Mouse (Mus musculus): ENCODE measurements around the gene Gm10073. TPM values are rescaled to one million over a fixed set of nuclear protein-coding genes. Genes with fewer than 3 reads are reported as not detected.

Gene Gm10073
- polyA plus RNA-seq, 1 experiment from 2014 or later, result 6.2 TPM

DNA sequence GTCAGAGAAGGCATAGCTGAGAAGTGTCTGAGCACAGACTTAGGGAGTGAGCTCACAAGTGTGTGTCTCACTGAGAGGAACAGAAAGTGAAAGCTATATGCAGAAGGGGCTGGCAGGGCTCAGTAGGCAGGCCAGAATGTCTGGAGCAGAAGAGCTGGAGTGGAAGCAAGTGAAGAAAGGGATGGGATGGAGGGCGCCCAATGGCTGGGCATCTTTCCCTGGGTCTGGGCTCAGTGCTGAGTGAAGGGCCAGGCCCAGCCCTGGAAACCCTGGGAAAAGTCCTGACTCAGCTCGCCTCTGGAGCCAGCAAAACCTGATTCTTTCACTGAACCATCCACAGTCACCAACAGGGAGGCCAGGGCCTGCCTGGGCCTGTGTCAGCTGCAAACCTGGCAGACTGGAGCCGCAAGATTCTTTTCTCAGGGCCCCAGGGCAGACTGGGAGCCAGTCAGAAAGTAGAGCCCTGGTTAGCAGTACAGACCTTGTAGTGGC is 9.5 kb downstream of the Gm10073 start:
- Histone ChIP-seq H3K27ac (peak overlapping the region; percentile 64), H3K9me3 (peaks cover under 1% of the 10 kb centered on the region; the same call in 1 of the 2 replicates), H3K36me3 (no peaks in the 10 kb centered on the region), H3K27me3 (ENCODE audit: insufficient read depth, poor library complexity, severe bottlenecking) (no peaks in the 10 kb centered on the region; the same call in 1 of the 2 replicates), H3K4me1 (replicated peaks) (peaks cover 12% of the 10 kb centered on the region), H3K4me3 (no peak overlapping the region)
- WGBS, result 80% methylated on average over 3 of the region's 3 CpGs
- no peak for DNase-seq (ENCODE audit: low spot score)

DNA sequence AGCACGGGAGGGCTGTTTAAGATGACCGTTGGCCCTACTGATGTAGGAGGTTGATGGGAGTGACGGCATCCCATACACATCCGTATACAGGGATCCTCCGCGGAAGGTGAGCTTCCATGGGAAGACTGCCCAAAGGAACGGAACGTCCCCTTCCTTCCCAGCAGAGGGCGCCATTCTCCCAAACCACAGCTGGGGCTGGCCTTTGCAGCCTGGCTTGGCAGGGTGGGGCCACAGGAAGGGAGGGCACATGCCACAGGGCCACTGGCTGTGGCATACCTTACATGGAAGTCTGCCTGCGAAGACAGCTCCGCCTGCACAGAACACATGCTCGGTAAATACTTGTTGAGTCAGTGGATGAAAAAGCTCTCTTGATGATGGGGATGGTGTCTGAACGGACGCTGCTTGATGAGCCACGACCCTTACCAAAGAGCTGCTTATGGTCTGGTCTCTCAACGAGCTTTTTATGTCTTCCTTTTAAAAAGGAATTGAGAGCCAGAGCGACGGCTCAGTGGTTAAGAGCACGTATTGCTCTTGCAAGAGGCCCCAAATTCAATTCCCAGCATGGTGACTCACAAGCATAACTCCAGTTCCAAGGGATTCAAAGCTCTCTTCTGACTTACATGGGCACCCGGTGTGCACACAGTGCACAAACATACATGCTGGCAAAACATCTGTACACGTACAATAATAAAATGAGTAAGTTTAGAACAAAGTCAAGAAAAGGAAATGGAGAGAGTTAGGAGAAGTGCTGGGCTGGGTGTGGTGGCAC is 12.0 kb downstream of the Gm10073 start:
- Histone ChIP-seq H3K36me3 (peaks cover 4% of the 10 kb centered on the region; the same call in 1 of the 2 replicates), H3K27me3 (ENCODE audit: insufficient read depth, poor library complexity, severe bottlenecking) (no peaks in the 10 kb centered on the region; the same call in 1 of the 2 replicates), H3K9me3 (peaks cover 11% of the 10 kb centered on the region; the same call in 1 of the 2 replicates), H3K4me1 (replicated peaks) (peaks cover 10% of the 10 kb centered on the region), H3K4me3 (no peak overlapping the region), H3K27ac (no peak overlapping the region)
- 32% methylated on average over 21 of the region's 21 CpGs for WGBS
- peak; percentile 65 for DNase-seq (ENCODE audit: low spot score)

DNA sequence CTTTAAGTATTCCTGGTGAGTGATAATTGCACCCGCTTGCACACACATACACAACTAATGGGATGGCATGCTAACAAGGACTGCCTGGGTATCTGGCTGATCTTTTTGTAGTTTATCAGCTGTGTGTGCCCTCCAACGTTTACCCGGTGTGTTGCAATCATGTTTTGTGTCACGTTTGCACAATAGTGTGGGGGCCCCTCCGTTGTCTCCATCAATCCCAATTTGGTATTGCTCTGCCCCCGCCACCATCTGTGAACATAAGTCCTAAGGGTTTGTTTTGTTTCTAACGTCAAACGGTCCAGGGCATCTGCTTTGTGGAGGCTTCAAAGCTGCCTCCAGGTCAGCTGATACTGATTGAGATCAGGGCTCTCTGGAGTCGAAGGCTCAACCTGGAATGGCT is 13.4 kb downstream of the Gm10073 start:
- H3K4me3 ChIP-seq, result no peak overlapping the region
- no peak overlapping the region for H3K27ac ChIP-seq
- H3K9me3 ChIP-seq, result peaks cover 11% of the 10 kb centered on the region; the same call in 1 of the 2 replicates
- peaks cover 4% of the 10 kb centered on the region; the same call in 1 of the 2 replicates for H3K36me3 ChIP-seq
- peaks cover 10% of the 10 kb centered on the region for H3K4me1 ChIP-seq (replicated peaks)
- H3K27me3 ChIP-seq (ENCODE audit: insufficient read depth, poor library complexity, severe bottlenecking), result no peaks in the 10 kb centered on the region; the same call in 1 of the 2 replicates
- no peak for DNase-seq (ENCODE audit: low spot score)
- WGBS, result 66% methylated on average over 9 of the region's 9 CpGs

DNA sequence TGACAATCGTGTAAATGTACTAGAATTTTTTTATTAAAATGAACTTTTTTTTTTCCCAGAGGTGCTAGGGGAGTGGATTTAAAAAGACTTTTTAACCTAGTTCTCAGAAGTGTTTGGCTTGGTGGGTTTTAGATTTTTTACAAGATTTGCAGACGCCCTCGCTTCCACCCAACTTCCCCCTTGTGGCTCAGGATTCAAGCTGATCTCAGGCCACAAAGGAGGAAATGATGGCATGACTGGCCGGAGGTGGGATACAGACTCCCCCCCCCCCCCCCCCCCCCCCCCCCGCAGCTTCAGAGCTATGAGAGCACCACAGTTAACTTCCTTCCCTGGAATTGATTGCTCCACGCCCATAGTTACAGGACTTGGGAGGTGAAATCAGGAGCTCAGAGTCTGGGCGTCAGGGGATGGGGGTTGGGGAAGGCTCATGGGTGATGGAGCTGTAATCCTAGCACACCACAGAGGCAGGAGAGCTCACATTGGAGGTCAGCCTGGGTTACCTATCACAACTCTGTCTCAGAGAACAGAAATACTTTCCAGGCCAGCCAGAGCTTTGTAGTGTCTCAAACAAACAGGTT is 17.1 kb downstream of the Gm10073 start:
- H3K36me3 ChIP-seq, result peaks cover 22% of the 10 kb centered on the region; the same call in 1 of the 2 replicates
- H3K27ac ChIP-seq, result no peak overlapping the region
- H3K9me3 ChIP-seq, result peaks cover 12% of the 10 kb centered on the region; the same call in 1 of the 2 replicates
- no peak overlapping the region for H3K4me3 ChIP-seq
- H3K4me1 ChIP-seq (replicated peaks), result peaks cover 7% of the 10 kb centered on the region
- WGBS, result 74% methylated on average over 6 of the region's 7 CpGs
- DNase-seq (ENCODE audit: low spot score), result no peak
- H3K27me3 ChIP-seq (ENCODE audit: insufficient read depth, poor library complexity, severe bottlenecking), result no peaks in the 10 kb centered on the region

DNA sequence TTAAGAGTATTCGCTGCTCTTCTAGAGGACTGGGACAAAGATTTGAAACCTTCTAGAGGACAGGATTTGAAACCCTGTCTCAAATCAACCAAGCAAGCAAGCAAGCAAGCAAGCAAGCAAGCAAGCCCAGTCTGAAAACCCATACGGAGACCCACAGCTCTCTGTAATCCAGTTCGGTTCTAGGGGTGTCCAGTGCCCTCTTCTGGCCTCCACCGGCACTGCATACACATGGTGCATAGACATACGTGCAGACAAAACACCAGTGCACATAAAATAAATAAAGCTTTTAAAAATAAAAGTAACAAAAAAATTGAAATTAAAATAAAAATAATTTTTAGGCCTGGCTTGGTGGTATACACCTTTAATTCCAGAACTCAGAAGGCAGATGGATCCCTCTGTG is 19.2 kb downstream of the Gm10073 start:
- Histone ChIP-seq H3K27me3 (ENCODE audit: insufficient read depth, poor library complexity, severe bottlenecking) (no peaks in the 10 kb centered on the region), H3K9me3 (peaks cover 12% of the 10 kb centered on the region; the same call in 1 of the 2 replicates), H3K27ac (no peak overlapping the region), H3K4me3 (no peak overlapping the region), H3K36me3 (peaks cover 22% of the 10 kb centered on the region; the same call in 1 of the 2 replicates), H3K4me1 (replicated peaks) (no peaks in the 10 kb centered on the region)
- no peak for DNase-seq (ENCODE audit: low spot score)
- WGBS, result 95% methylated on average over 5 of the region's 5 CpGs

DNA sequence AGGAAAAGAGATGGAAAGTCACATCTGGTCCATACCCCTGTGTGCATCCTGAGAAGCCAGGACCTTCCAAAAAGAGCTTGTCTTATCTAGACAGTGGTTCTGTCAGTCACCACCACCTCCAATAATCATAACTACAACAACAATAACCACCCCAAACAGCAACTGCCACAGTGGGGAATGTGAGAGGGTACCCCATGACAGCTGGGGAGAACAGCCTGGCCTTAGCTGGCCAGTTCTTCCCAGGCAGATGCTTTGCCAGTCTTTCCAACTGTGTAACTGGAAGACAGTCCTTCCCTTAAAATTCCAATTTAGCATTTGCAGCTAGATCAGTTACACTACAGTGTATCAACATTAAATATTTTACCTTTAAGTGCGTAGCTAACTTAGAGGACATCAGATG is 22.4 kb downstream of the Gm10073 start:
- 92% methylated on average over 1 of the region's 1 CpGs for WGBS
- DNase-seq (ENCODE audit: low spot score), result no peak
- Histone ChIP-seq H3K27me3 (ENCODE audit: insufficient read depth, poor library complexity, severe bottlenecking) (no peaks in the 10 kb centered on the region), H3K4me1 (replicated peaks) (no peaks in the 10 kb centered on the region), H3K9me3 (0 out of 2 replicates have a peak, but pooled peaks cover 2% of the 10 kb centered on the region), H3K36me3 (peaks cover 18% of the 10 kb centered on the region; the same call in 1 of the 2 replicates), H3K4me3 (no peak overlapping the region), H3K27ac (no peak overlapping the region)

DNA sequence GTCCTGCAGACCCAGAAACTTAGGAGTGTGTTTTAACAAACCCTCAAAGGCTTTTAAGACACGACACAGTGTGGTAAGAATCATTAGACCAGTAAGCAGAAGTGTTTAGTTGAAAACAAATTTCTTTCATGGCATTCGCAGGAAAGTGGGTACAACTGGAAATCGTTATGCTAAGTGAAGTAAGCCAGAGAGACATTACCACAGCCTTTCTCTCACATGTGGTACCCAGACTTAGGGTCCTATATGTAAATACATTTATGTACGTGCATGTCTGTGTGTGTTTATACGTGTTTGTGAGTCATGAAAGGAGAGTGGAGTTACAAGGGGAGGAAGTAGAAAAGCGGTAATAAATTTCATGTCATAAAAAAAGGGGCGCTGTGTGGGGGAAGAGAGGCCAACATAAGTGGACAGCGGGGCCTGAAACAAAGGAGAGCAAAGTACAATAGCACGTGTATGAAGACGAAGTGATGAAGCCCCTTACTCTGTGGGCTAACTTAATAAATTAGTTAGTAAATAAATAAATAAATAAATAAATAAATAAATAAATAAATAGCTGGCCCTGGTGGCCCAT is 24.8 kb downstream of the Gm10073 start:
- 88% methylated on average over 10 of the region's 10 CpGs for WGBS
- H3K9me3 ChIP-seq, result no peaks in the 10 kb centered on the region
- no peaks in the 10 kb centered on the region for H3K27me3 ChIP-seq (ENCODE audit: insufficient read depth, poor library complexity, severe bottlenecking)
- H3K27ac ChIP-seq, result no peak overlapping the region
- no peaks in the 10 kb centered on the region for H3K4me1 ChIP-seq (replicated peaks)
- DNase-seq (ENCODE audit: low spot score), result no peak
- no peak overlapping the region for H3K4me3 ChIP-seq
- H3K36me3 ChIP-seq, result peaks cover 26% of the 10 kb centered on the region; the same call in 1 of the 2 replicates

DNA sequence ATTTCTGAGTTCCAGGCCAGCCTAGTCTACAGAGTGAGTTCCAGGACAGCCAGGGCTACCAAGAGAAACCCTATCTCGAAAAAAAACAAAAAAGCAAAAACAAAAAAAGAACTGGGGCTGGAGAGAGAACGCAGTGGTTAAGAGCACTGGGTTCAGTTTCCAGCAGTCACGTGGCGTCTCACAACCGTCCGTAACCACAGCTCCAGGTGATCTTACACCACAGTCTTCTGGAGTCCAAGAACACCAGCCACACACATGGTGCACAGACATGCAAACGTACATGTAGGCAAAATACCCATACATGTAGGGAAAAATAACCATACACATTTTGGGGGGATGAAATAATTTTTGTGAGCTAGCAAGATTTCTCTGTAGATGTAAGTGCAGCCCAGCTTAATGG is 26.5 kb downstream of the Gm10073 start:
- Histone ChIP-seq H3K4me1 (replicated peaks) (no peaks in the 10 kb centered on the region), H3K27me3 (ENCODE audit: insufficient read depth, poor library complexity, severe bottlenecking) (no peaks in the 10 kb centered on the region), H3K36me3 (peaks cover 13% of the 10 kb centered on the region; the same call in 1 of the 2 replicates), H3K4me3 (no peak overlapping the region), H3K9me3 (no peaks in the 10 kb centered on the region), H3K27ac (no peak overlapping the region)
- 90% methylated on average over 7 of the region's 7 CpGs for WGBS
- no peak for DNase-seq (ENCODE audit: low spot score)

DNA sequence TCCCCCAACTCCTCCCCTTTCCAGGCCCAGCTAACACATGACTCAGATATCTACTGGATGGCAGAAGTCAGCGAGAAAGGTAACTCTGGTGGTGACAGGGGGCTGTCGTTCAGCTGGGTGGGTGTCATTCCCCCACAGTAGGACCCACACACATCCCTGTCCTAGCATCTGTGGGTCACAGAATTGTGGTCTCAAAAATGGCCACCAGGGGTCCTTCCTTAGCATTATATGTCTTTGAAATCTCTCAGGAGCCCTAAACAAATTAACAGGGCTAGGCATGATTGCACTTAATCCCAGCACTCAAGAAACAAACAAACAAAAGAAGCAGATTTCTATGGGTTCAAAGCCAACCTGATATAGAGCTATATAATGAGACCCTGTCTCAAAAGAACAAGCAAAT is 28.1 kb downstream of the Gm10073 start:
- Histone ChIP-seq H3K4me1 (replicated peaks) (no peaks in the 10 kb centered on the region), H3K27me3 (ENCODE audit: insufficient read depth, poor library complexity, severe bottlenecking) (no peaks in the 10 kb centered on the region), H3K9me3 (no peaks in the 10 kb centered on the region), H3K27ac (no peak overlapping the region), H3K36me3 (peaks cover 22% of the 10 kb centered on the region), H3K4me3 (no peak overlapping the region)
- DNase-seq (ENCODE audit: low spot score), result no peak
- 93% methylated on average over 2 of the region's 2 CpGs for WGBS

DNA sequence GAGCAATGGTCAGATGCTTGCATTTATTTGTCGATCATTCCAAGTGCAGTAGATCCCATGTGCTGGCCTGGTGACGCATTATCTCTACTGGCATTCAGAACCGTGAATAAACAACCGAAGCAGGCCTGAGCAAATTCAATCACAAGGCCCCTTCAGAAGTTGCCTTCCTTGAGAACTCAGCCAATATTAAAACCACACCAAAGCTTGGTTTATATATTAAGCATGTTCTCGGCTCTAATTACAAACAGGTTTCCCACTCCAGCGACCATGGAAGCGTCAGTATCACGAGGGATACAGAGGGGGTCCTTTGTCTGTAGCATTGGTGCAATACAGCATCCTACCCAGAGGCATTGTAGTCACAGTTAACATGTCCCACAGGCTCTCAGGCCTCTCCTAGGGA is 30.2 kb downstream of the Gm10073 start:
- Histone ChIP-seq H3K4me3 (no peak overlapping the region), H3K4me1 (replicated peaks) (peaks cover 6% of the 10 kb centered on the region), H3K9me3 (no peaks in the 10 kb centered on the region), H3K36me3 (peaks cover 22% of the 10 kb centered on the region), H3K27ac (no peak overlapping the region), H3K27me3 (ENCODE audit: insufficient read depth, poor library complexity, severe bottlenecking) (no peaks in the 10 kb centered on the region)
- WGBS, result 83% methylated on average over 8 of the region's 8 CpGs
- no peak for DNase-seq (ENCODE audit: low spot score)

DNA sequence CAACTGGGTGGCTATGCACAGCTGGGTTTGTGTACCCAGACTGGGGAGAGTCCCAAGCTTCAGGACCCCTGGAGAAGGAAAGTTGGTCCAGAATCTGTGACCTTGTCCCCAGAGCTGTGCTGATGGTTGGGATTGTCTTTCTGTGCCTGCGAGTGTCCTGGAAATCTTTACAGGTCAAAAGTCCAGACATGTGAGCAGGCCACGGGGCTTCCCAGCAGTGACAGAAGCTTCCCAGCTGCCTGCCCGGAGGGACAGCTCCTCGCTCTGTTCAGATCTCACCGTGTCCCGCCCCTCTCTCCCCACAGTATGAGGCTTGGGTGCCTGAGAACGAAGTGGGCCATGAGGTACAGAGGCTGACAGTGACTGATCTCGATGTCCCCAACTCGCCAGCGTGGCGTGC is 32.3 kb downstream of the Gm10073 start:
- peaks cover 6% of the 10 kb centered on the region for H3K4me1 ChIP-seq (replicated peaks)
- H3K27ac ChIP-seq, result no peak overlapping the region
- no peak overlapping the region for H3K4me3 ChIP-seq
- no peaks in the 10 kb centered on the region for H3K27me3 ChIP-seq (ENCODE audit: insufficient read depth, poor library complexity, severe bottlenecking)
- DNase-seq (ENCODE audit: low spot score), result no peak
- no peaks in the 10 kb centered on the region for H3K9me3 ChIP-seq
- H3K36me3 ChIP-seq, result peaks cover 25% of the 10 kb centered on the region
- 82% methylated on average over 11 of the region's 11 CpGs for WGBS

DNA sequence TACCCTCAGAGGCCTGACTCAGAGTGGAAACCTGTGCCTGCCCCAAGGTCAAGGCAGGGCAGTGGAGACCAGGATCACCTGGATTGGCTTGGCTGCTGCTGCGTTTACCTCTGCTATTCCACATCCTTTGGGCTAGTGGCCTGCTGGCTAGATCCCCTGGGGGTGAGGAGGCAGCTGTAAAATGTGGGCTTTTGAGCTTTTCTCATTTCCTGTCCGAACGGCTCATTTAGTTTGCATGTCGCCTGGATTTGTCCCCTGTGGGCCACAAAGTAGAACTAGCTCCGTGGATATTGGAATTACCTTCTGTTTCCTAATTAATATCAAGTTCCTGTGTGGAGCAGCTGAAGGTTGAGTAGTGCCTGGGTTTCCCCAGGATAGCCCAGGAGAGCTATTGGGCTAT is 34.1 kb downstream of the Gm10073 start:
- H3K4me1 ChIP-seq (replicated peaks), result peaks cover 6% of the 10 kb centered on the region
- DNase-seq (ENCODE audit: low spot score), result no peak
- no peaks in the 10 kb centered on the region for H3K9me3 ChIP-seq
- H3K36me3 ChIP-seq, result peaks cover 15% of the 10 kb centered on the region
- WGBS, result 72% methylated on average over 5 of the region's 5 CpGs
- no peaks in the 10 kb centered on the region for H3K27me3 ChIP-seq (ENCODE audit: insufficient read depth, poor library complexity, severe bottlenecking)
- H3K27ac ChIP-seq, result no peak overlapping the region
- H3K4me3 ChIP-seq, result no peak overlapping the region

DNA sequence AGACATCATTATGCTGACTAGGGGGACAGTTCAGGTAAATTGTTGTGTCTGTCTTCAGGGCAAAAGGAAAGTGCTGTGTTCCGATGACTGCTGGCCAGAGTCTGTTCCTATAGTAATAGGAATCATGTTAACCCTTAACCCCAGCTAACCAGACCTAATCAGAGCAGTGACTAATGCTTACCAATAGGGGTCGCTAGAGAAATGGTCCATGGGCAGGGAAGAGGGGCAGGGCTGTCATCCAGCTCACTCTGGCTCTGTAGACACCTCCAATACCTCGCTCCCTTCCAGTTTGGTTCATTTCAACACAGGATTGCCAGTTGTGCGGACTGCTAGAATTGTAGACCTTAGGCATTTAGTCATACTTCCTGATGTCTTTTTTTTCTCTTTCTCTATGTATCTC is 37.8 kb downstream of the Gm10073 start:
- Histone ChIP-seq H3K36me3 (0 out of 2 replicates have a peak, but pooled peaks cover 3% of the 10 kb centered on the region), H3K27ac (no peak overlapping the region), H3K4me1 (replicated peaks) (peaks cover 6% of the 10 kb centered on the region), H3K4me3 (no peak overlapping the region), H3K9me3 (no peaks in the 10 kb centered on the region), H3K27me3 (ENCODE audit: insufficient read depth, poor library complexity, severe bottlenecking) (no peaks in the 10 kb centered on the region)
- DNase-seq (ENCODE audit: low spot score), result no peak
- 70% methylated on average over 4 of the region's 4 CpGs for WGBS

All from hindbrain, embryonic 10.5 days (tissue).